Mouse (Mus musculus) megakaryocyte, embryonic 14.5 days (primary cell): ENCODE data around the gene Mfap5. TPM values are rescaled to one million over a fixed set of nuclear protein-coding genes. Genes with fewer than 3 reads are reported as not detected.
"Not testable (repeated sequence)": the region's sequence is repeated elsewhere in the genome, so short reads cannot be mapped to it uniquely, and the experiment has no call there.

ENCODE experiments used
- H3K27me3 ChIP-seq: replicated peaks from 2 replicates; pipeline ENCODE3; 2012; ENCODE audit warnings: inconsistent platforms
- H3K36me3 ChIP-seq: replicated peaks from 2 replicates; pipeline ENCODE3; 2012; ENCODE audit warnings: low read length, inconsistent platforms, mixed read lengths
- H3K4me1 ChIP-seq: 2 replicates; pipeline ENCODE4 v1.6.1; 2012; ENCODE audit warnings: inconsistent platforms
- H3K4me3 ChIP-seq: replicated peaks from 2 replicates; pipeline ENCODE3; 2012; ENCODE audit warnings: moderate library complexity, mild to moderate bottlenecking, inconsistent platforms
- H3K9me3 ChIP-seq: 2 replicates; pipeline ENCODE4 v1.6.1; 2012; ENCODE audit warnings: inconsistent platforms
- FLI1 ChIP-seq: IDR thresholded peaks from 2 replicates; pipeline ENCODE4 v1.6.1; 2012; ENCODE audit warnings: low read length, inconsistent platforms, mixed read lengths
- GATA1 ChIP-seq: IDR thresholded peaks from 3 replicates; pipeline ENCODE4 v1.6.1; 2012; ENCODE audit warnings: mixed read lengths, low read length, inconsistent platforms, borderline replicate concordance
- polyA plus RNA-seq: library from polyadenylated mRNA; stranded (reverse); fragments of >175 nt; gene quantifications from 2 replicates; pipeline ENCODE4 v1.2.3, GENCODE M21; 2012; ENCODE audit warnings: low replicate concordance; ENCODE audit not compliant: insufficient read depth

Gene Mfap5
- polyA plus RNA-seq, 1 experiment: not detected

DNA sequence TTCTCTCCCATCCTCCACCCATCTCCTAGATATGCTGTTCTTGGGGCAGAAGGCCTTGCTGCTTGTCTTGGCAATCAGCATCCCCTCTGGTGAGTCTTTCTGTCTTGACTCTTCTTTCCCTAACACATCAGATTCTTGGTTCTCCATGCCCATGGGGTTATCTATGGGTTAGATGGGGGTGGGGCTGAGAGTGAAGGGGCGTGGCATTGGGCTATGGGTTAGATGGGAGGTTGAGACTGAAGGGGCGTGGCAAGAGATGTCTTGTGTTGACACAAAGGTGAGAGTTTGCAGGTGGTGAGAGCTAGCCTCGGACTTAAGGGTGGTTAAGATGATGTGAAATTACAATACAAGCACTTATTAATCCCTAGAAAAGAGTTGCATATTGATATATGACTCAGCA lies 8.7 kb downstream of the Mfap5 start:
- Histone ChIP-seq H3K4me3 (no peak overlapping the region), H3K9me3 (no peaks in the 10 kb centered on the region), H3K36me3 (no peaks in the 10 kb centered on the region), H3K27me3 (peaks cover 11% of the 10 kb centered on the region), H3K4me1 (no peaks in the 10 kb centered on the region)
- no peak for TF ChIP-seq GATA1
- TF ChIP-seq FLI1: no peak

GRCm38 (mm10) chr6:122515762-122516161 lies 10.1 kb downstream of the Mfap5 start:
- not testable (repeated sequence) for H3K36me3 ChIP-seq, H3K4me3 ChIP-seq, H3K4me1 ChIP-seq, H3K9me3 ChIP-seq
- H3K27me3 ChIP-seq: peaks cover 15% of the 10 kb centered on the region

GRCm38 (mm10) chr6:122517668-122518067 lies 12.0 kb downstream of the Mfap5 start:
- TF ChIP-seq FLI1 (no peak), GATA1 (no peak)
- no peaks in the 10 kb centered on the region for H3K9me3 ChIP-seq

GRCm38 (mm10) chr6:122519384-122519783 lies 13.7 kb downstream of the Mfap5 start:
- peaks cover 8% of the 10 kb centered on the region for H3K27me3 ChIP-seq
- no peaks in the 10 kb centered on the region for H3K36me3 ChIP-seq
- no peak for TF ChIP-seq GATA1
- no peak for TF ChIP-seq FLI1
- H3K9me3 ChIP-seq: peaks cover 2% of the 10 kb centered on the region; the same call in 1 of the 2 replicates
- H3K4me3 ChIP-seq: no peak overlapping the region
- no peaks in the 10 kb centered on the region for H3K4me1 ChIP-seq

More at GRCm38 (mm10) chr6:122517668-122518067, 12.0 kb downstream of the Mfap5 start:
- Histone ChIP-seq H3K4me1 (no peaks in the 10 kb centered on the region), H3K36me3 (no peaks in the 10 kb centered on the region), H3K27me3 (peaks cover 16% of the 10 kb centered on the region), H3K4me3 (no peak overlapping the region)

DNA sequence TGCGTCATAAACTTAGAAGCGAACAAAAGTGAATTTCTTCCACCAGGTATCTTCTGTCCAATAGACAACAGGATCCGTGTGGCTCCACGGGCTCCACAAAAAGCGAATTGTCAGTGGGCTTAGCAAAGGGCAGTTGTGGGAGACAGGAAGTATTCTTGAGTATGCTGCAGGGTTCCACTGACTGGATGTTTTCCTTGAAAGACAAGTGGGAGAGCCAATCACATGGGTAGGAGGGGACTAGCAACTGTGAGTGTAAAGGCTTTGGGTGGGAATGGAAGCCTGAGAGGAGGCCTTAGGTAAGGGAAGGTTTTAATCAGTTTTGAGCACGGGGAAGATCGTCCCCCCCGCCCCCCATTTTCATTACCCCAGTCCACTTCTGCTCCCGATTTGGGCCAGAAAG lies 16.9 kb downstream of the Mfap5 start:
- Histone ChIP-seq H3K4me1 (no peaks in the 10 kb centered on the region), H3K36me3 (no peaks in the 10 kb centered on the region), H3K9me3 (peaks cover 2% of the 10 kb centered on the region; the same call in 1 of the 2 replicates), H3K4me3 (no peak overlapping the region), H3K27me3 (peaks cover 9% of the 10 kb centered on the region)
- no peak for TF ChIP-seq GATA1
- no peak for TF ChIP-seq FLI1

DNA sequence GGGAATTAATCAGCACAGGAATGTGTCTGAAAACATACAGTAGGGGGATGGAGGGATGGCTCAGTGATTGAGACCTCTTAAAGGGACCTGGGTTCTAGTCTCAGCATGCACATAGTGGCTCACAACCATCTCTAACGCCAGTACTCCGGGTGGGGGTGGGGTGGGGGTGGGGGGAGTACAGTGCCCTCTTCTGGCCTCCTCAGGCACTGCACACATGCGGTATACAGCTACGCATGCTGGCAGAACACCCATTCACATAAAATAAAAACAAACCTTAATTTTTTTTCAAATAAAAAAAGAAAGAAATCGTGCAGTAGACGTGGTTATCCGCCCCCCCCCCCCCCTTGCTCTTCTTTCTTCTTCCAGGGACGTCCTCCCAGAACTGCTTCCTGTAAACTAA lies 17.6 kb downstream of the Mfap5 start:
- Histone ChIP-seq H3K9me3 (peaks cover 2% of the 10 kb centered on the region; the same call in 1 of the 2 replicates), H3K4me1 (no peaks in the 10 kb centered on the region), H3K27me3 (peaks cover 15% of the 10 kb centered on the region), H3K36me3 (no peaks in the 10 kb centered on the region), H3K4me3 (no peak overlapping the region)
- TF ChIP-seq FLI1 (no peak), GATA1 (no peak)

- Histone ChIP-seq H3K27me3 (peaks cover 12% of the 10 kb centered on the region), H3K9me3 (peaks cover 2% of the 10 kb centered on the region; the same call in 1 of the 2 replicates), H3K4me3 (no peak overlapping the region), H3K4me1 (no peaks in the 10 kb centered on the region), H3K36me3 (no peaks in the 10 kb centered on the region)
- no peak for TF ChIP-seq FLI1
- TF ChIP-seq GATA1: no peak
These were observed 22.0 kb downstream of the Mfap5 start for GRCm38 (mm10) chr6:122527596-122527995.

DNA sequence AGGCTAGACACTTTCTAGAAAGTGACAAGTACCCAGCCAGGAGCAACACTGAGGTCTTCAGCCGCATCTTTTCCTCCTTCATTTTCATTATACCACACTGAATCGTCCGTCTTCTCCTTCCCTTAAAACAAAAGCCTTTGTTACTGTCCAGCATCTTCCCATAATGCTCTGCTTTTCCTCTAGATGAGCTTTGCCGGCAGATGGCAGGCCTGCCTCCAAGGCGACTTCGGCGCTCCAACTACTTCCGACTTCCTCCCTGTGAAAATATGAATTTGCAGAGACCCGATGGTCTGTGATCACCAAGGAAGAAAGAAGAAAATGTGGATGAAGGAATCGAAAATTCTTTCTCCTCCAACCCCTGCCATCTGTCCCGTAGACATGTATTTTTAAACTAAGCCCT lies 22.5 kb downstream of the Mfap5 start:
- Histone ChIP-seq H3K36me3 (no peaks in the 10 kb centered on the region), H3K27me3 (peaks cover 12% of the 10 kb centered on the region), H3K4me1 (peaks cover 3% of the 10 kb centered on the region), H3K9me3 (peaks cover 2% of the 10 kb centered on the region; the same call in 1 of the 2 replicates), H3K4me3 (no peak overlapping the region)
- TF ChIP-seq FLI1 (no peak), GATA1 (no peak)

DNA sequence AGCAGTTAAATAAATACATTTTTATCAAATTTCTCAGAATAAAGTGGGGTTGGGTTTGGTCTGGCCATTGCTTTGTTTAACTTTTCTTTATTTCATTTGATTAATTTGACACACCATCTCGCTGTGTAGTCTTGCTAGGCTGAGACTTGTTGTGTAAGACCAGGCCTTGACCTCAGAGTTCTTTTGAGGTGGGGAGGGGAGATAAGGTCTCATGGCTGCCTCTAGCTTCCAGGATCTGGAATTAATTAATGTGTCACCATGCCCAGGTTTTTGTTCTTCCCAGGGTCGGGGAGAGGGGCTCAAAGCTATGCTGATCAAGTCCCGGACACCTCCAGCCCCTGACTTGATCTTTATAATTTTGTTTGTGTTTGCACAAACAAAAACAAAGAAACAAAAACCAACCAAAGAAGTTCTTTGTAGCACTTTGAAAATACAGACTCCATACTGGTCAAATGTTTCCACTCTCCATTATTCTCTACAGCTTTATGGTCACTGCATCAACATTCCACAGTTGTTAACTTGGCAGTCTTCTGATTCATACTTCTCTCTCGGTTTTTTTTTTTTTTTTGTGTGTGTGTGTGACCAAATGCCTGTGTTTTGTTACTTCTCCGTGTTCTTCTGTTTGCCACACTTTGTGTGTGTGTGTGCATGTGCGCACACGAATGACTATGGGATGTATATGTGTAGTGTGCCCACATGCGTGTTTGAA lies 26.0 kb downstream of the Mfap5 start:
- TF ChIP-seq GATA1 (no peak), FLI1 (no peak)
- Histone ChIP-seq H3K9me3 (no peaks in the 10 kb centered on the region), H3K27me3 (peaks cover 9% of the 10 kb centered on the region), H3K36me3 (no peaks in the 10 kb centered on the region), H3K4me1 (peaks cover 5% of the 10 kb centered on the region), H3K4me3 (no peak overlapping the region)

DNA sequence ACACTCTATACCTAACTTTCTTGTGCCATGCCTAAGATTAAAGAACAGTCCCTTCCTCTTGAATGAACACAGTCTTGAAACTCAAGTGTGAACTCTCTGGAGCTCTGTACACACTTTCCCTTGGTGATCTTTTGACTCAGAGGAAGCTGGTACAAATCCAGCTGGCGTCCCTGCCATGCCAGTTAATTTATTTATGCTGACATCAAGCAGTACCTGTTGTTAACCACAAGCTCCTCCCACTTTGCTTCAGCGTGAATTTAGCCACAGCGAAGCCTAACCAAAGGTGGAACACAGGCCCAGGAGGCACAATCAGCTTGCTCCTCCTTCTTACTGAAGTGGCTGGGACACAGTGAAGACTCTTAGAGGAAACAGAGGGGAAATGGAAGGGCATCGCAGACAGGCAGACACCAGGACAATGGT lies 27.2 kb downstream of the Mfap5 start:
- no peaks in the 10 kb centered on the region for H3K36me3 ChIP-seq
- peaks cover 5% of the 10 kb centered on the region for H3K27me3 ChIP-seq
- H3K4me1 ChIP-seq: peaks cover 5% of the 10 kb centered on the region
- H3K4me3 ChIP-seq: peak overlapping the region; percentile 38
- TF ChIP-seq GATA1 (no peak), FLI1 (no peak)
- no peaks in the 10 kb centered on the region for H3K9me3 ChIP-seq

- Histone ChIP-seq H3K4me3 (no peak overlapping the region), H3K36me3 (no peaks in the 10 kb centered on the region), H3K27me3 (peaks cover 2% of the 10 kb centered on the region), H3K9me3 (0 out of 2 replicates have a peak, but pooled peaks cover 3% of the 10 kb centered on the region), H3K4me1 (peaks cover 5% of the 10 kb centered on the region)
- no peak for TF ChIP-seq FLI1
- no peak for TF ChIP-seq GATA1
These were observed 28.4 kb downstream of the Mfap5 start for GRCm38 (mm10) chr6:122534032-122534431.
